Mouse (Mus musculus): Measurements from ENCODE around the gene Ptprt.

- no peak for TF ChIP-seq ETS1 (IDR thresholded peaks at IDR 0.05; ENCODE audit: low read depth, low read length)
- TF ChIP-seq CTCF (IDR thresholded peaks at IDR 0.05 in 2 of 3, conservative IDR thresholded peaks at IDR 0.05 in 1 of 3; ENCODE audit: control insufficient read depth in 1 of 3, insufficient read depth in 1 of 3, low read depth in 2 of 3, low read length in 3 of 3, poor library complexity in 1 of 3, severe bottlenecking in 1 of 3): no peak
- no peak for TF ChIP-seq POLR2A (IDR thresholded peaks at IDR 0.05; ENCODE audit: control insufficient read depth in 1 of 2, insufficient read depth in 1 of 2, low read depth in 1 of 2, low read length in 2 of 2, poor library complexity in 1 of 2)
- no peak for TF ChIP-seq EP300 (IDR thresholded peaks at IDR 0.05; ENCODE audit: low read depth in 1 of 2, low read length in 2 of 2)
These were observed 778.4 kb downstream of the Ptprt start for GRCm38 (mm10) chr2:161882580-161882979.
